Mouse (Mus musculus): ENCODE results near the gene Sox5. TPM values are rescaled to one million over a fixed set of nuclear protein-coding genes. Genes with fewer than 3 reads are reported as not detected.

The Sox5 gene
- polyA plus RNA-seq, 1 experiment from 2014 or later: 198 TPM

- Histone ChIP-seq H3K9ac (no peak overlapping the region), H3K27me3 (no peaks in the 10 kb centered on the region), H3K4me3 (no peak overlapping the region), H3K36me3 (ENCODE audit: poor library complexity, severe bottlenecking) (no peaks in the 10 kb centered on the region), H3K4me2 (no peak overlapping the region), H3K9me3 (replicated peaks) (no peaks in the 10 kb centered on the region), H3K4me1 (peaks cover 8% of the 10 kb centered on the region), H3K27ac (no peak overlapping the region)
- no peak for ATAC-seq
- 62% methylated on average over 11 of the region's 11 CpGs for whole genome bisulfite sequencing
These were observed 197.5 kb downstream of the Sox5 start for GRCm38 (mm10) chr6:144584074-144584840.

- Histone ChIP-seq H3K4me1 (peaks cover 10% of the 10 kb centered on the region), H3K27ac (no peak overlapping the region; the same call in 1 of the 2 replicates), H3K36me3 (ENCODE audit: poor library complexity, severe bottlenecking) (no peaks in the 10 kb centered on the region), H3K9ac (no peak overlapping the region), H3K4me3 (no peak overlapping the region), H3K9me3 (replicated peaks) (no peaks in the 10 kb centered on the region), H3K4me2 (peak overlapping the region; percentile 28; the same call in 1 of the 2 replicates), H3K27me3 (no peaks in the 10 kb centered on the region)
- 29% methylated on average over 12 of the region's 12 CpGs for WGBS
- peak; percentile 21; the same call in 1 of the 2 replicates for ATAC-seq
These were observed 202.5 kb downstream of the Sox5 start for GRCm38 (mm10) chr6:144579301-144579700.

- Histone ChIP-seq H3K27ac (no peak overlapping the region), H3K4me1 (no peaks in the 10 kb centered on the region), H3K36me3 (ENCODE audit: poor library complexity, severe bottlenecking) (no peaks in the 10 kb centered on the region), H3K4me2 (no peak overlapping the region), H3K27me3 (no peaks in the 10 kb centered on the region), H3K9me3 (replicated peaks) (no peaks in the 10 kb centered on the region), H3K9ac (no peak overlapping the region), H3K4me3 (no peak overlapping the region)
- 82% methylated on average over 17 of the region's 17 CpGs for WGBS
- no peak for ATAC-seq
These were observed 210.9 kb downstream of the Sox5 start for GRCm38 (mm10) chr6:144570850-144571249.

- WGBS: 76% methylated on average over 1 of the region's 1 CpGs
- no peak overlapping the region for H3K27ac ChIP-seq
- no peaks in the 10 kb centered on the region for H3K27me3 ChIP-seq
- ATAC-seq: no peak
- H3K4me2 ChIP-seq: no peak overlapping the region
- no peaks in the 10 kb centered on the region for H3K36me3 ChIP-seq (ENCODE audit: poor library complexity, severe bottlenecking)
- peaks cover 1% of the 10 kb centered on the region; the same call in 1 of the 2 replicates for H3K9me3 ChIP-seq (replicated peaks)
- H3K4me1 ChIP-seq: no peaks in the 10 kb centered on the region
- H3K4me3 ChIP-seq: no peak overlapping the region
- no peak overlapping the region for H3K9ac ChIP-seq
These were observed 215.9 kb downstream of the Sox5 start for GRCm38 (mm10) chr6:144565827-144566226.

GRCm38 (mm10) chr6:144561718-144562117 lies 220.1 kb downstream of the Sox5 start:
- Histone ChIP-seq H3K27me3 (no peaks in the 10 kb centered on the region), H3K27ac (no peak overlapping the region), H3K9me3 (replicated peaks) (peaks cover 6% of the 10 kb centered on the region; the same call in 1 of the 2 replicates), H3K4me3 (no peak overlapping the region), H3K4me1 (peaks cover 4% of the 10 kb centered on the region), H3K4me2 (no peak overlapping the region), H3K36me3 (ENCODE audit: poor library complexity, severe bottlenecking) (no peaks in the 10 kb centered on the region), H3K9ac (no peak overlapping the region)
- WGBS: 87% methylated on average over 5 of the region's 5 CpGs
- ATAC-seq: no peak

GRCm38 (mm10) chr6:144560211-144560610 lies 221.6 kb downstream of the Sox5 start:
- H3K4me1 ChIP-seq: peaks cover 4% of the 10 kb centered on the region
- H3K9me3 ChIP-seq (replicated peaks): peaks cover 6% of the 10 kb centered on the region; the same call in 1 of the 2 replicates
- ATAC-seq: no peak
- no peak overlapping the region for H3K9ac ChIP-seq
- H3K27me3 ChIP-seq: no peaks in the 10 kb centered on the region
- no peaks in the 10 kb centered on the region for H3K36me3 ChIP-seq (ENCODE audit: poor library complexity, severe bottlenecking)
- WGBS: 12% methylated on average over 3 of the region's 3 CpGs
- no peak overlapping the region for H3K4me2 ChIP-seq
- no peak overlapping the region for H3K27ac ChIP-seq
- no peak overlapping the region for H3K4me3 ChIP-seq

GRCm38 (mm10) chr6:144553476-144553875 lies 228.3 kb downstream of the Sox5 start:
- Histone ChIP-seq H3K4me1 (0 out of 2 replicates have a peak, but pooled peaks cover 7% of the 10 kb centered on the region), H3K4me2 (no peak overlapping the region), H3K4me3 (no peak overlapping the region), H3K27ac (no peak overlapping the region; the same call in 1 of the 2 replicates), H3K9ac (no peak overlapping the region), H3K27me3 (no peaks in the 10 kb centered on the region), H3K36me3 (ENCODE audit: poor library complexity, severe bottlenecking) (no peaks in the 10 kb centered on the region), H3K9me3 (replicated peaks) (no peaks in the 10 kb centered on the region)
- ATAC-seq: no peak
- WGBS: 55% methylated on average over 6 of the region's 6 CpGs

- H3K27me3 ChIP-seq: no peaks in the 10 kb centered on the region
- no peaks in the 10 kb centered on the region for H3K36me3 ChIP-seq (ENCODE audit: poor library complexity, severe bottlenecking)
- 86% methylated on average over 8 of the region's 8 CpGs for WGBS
- no peaks in the 10 kb centered on the region for H3K9me3 ChIP-seq (replicated peaks)
- no peak overlapping the region for H3K4me2 ChIP-seq
- no peak overlapping the region for H3K27ac ChIP-seq
- 0 out of 2 replicates have a peak, but pooled peaks cover 7% of the 10 kb centered on the region for H3K4me1 ChIP-seq
- no peak overlapping the region for H3K4me3 ChIP-seq
- no peak for ATAC-seq
- no peak overlapping the region for H3K9ac ChIP-seq
These were observed 232.8 kb downstream of the Sox5 start for GRCm38 (mm10) chr6:144548991-144549390.

- Histone ChIP-seq H3K4me1 (no peaks in the 10 kb centered on the region), H3K4me3 (no peak overlapping the region), H3K4me2 (no peak overlapping the region), H3K27ac (no peak overlapping the region), H3K9me3 (replicated peaks) (no peaks in the 10 kb centered on the region), H3K36me3 (ENCODE audit: poor library complexity, severe bottlenecking) (no peaks in the 10 kb centered on the region), H3K27me3 (no peaks in the 10 kb centered on the region), H3K9ac (no peak overlapping the region)
- ATAC-seq: no peak
These were observed 234.6 kb downstream of the Sox5 start for GRCm38 (mm10) chr6:144547141-144547540.

- 94% methylated on average over 8 of the region's 8 CpGs for WGBS
- H3K36me3 ChIP-seq (ENCODE audit: poor library complexity, severe bottlenecking): no peaks in the 10 kb centered on the region
- no peak overlapping the region for H3K4me3 ChIP-seq
- H3K27ac ChIP-seq: no peak overlapping the region
- H3K9ac ChIP-seq: no peak overlapping the region
- no peaks in the 10 kb centered on the region for H3K27me3 ChIP-seq
- ATAC-seq: no peak
- H3K4me1 ChIP-seq: no peaks in the 10 kb centered on the region
- H3K4me2 ChIP-seq: no peak overlapping the region
- no peaks in the 10 kb centered on the region for H3K9me3 ChIP-seq (replicated peaks)
These were observed 236.2 kb downstream of the Sox5 start for GRCm38 (mm10) chr6:144545549-144545948.

GRCm38 (mm10) chr6:144541316-144541715 lies 240.5 kb downstream of the Sox5 start:
- no peak overlapping the region for H3K4me3 ChIP-seq

GRCm38 (mm10) chr6:144539439-144540192 lies 242.2 kb downstream of the Sox5 start:
- no peak overlapping the region for H3K27ac ChIP-seq
- no peaks in the 10 kb centered on the region for H3K9me3 ChIP-seq (replicated peaks)
- H3K36me3 ChIP-seq (ENCODE audit: poor library complexity, severe bottlenecking): no peaks in the 10 kb centered on the region
- no peaks in the 10 kb centered on the region for H3K27me3 ChIP-seq
- H3K4me3 ChIP-seq: no peak overlapping the region
- H3K4me2 ChIP-seq: no peak overlapping the region
- no peaks in the 10 kb centered on the region for H3K4me1 ChIP-seq
- no peak for ATAC-seq
- 87% methylated on average over 18 of the region's 18 CpGs for WGBS
- no peak overlapping the region for H3K9ac ChIP-seq

More at GRCm38 (mm10) chr6:144541316-144541715, 240.5 kb downstream of the Sox5 start:
- H3K27me3 ChIP-seq: no peaks in the 10 kb centered on the region
- no peak overlapping the region for H3K9ac ChIP-seq
- no peaks in the 10 kb centered on the region for H3K9me3 ChIP-seq (replicated peaks)
- no peak overlapping the region for H3K27ac ChIP-seq
- no peaks in the 10 kb centered on the region for H3K4me1 ChIP-seq
- no peak overlapping the region for H3K4me2 ChIP-seq
- 87% methylated on average over 9 of the region's 9 CpGs for WGBS
- ATAC-seq: no peak
- H3K36me3 ChIP-seq (ENCODE audit: poor library complexity, severe bottlenecking): no peaks in the 10 kb centered on the region

Measured in forebrain, embryonic 13.5 days (tissue).